Mouse (Mus musculus) large intestine, adult 2 months (tissue): ENCODE results near the gene Ccs. TPM values are rescaled to one million over a fixed set of nuclear protein-coding genes. Genes with fewer than 3 reads are reported as not detected.

Source experiments
- DNase-seq: peaks from one replicate; pipeline ENCODE4 v3.0.0-alpha.2; 2012; ENCODE audit warnings: low read depth, low spot score
- WGBS: fragments of 180-500 bp; shearing (Covaris S2); methylation state at CpG from one replicate; pipeline ENCODE4 v1.1.7; 2018; 5-methylcytosine and 5-hydroxymethylcytosine counted together
- polyA plus RNA-seq: library from polyadenylated mRNA; depleted of rRNA; stranded (reverse); fragments of >200 nt; gene quantifications from 2 replicates; pipeline ENCODE4 v1.2.3, GENCODE M21; 2012; rRNA removed

Gene Ccs
- polyA plus RNA-seq, 1 experiment = 42.6 TPM

GRCm38 (mm10) chr19:4793831-4794422 lies 45.2 kb downstream of the Ccs start, which contains the start of gene Rbm4:
Gene Rbm4, minus strand, starts transcription at chr19:4793901.
- under 1% methylated on average over 31 of the region's 31 CpGs for WGBS
- peak; percentile 100 for DNase-seq

DNA sequence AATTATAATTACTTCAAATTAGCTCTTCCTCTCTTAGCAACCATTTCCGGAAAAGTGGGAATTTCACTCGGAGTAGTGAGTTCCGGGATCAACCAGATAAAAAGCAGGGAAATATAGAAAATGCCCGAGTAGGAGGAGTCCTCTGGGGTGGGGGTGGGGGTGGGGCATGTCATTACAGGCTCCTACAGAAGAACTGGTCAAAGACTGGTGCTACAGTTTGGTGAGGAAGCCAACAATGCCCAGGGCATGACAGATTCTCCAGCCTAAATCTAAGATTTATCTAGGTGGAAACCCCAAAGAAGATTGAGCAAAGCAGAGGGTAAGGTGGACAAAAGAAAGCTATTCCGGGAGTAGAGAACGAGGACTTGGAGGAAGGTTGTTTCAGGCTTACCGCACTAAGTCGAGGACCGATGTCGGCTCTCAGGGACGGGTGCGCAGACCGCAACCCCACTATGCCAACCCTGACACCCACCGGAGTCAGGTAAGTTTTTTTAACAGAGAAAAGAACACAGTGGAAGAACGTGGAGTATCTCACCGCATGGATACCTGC lies 45.8 kb downstream of the Ccs start:
- WGBS = under 1% methylated on average over 16 of the region's 16 CpGs
- DNase-seq = no peak

DNA sequence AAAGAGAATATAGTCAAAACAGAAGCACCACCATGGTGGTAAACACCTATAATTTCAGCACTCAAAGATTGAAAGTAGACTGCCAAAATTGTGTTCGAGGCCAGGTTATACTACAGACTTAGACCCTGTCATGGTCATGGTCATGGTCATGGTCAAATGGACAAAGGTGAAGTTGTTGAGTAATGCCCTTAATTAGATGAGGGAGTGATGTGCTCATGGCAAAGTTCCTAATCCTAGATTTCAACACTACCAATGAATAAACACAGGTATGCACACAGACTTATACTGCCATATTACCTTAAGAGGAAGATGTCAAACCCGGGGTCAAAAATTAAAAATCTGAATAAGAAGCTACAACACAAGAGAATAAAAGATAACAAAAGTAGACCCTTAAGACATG lies 52.8 kb downstream of the Ccs start:
- no peak for DNase-seq
- WGBS = 90% methylated on average over 2 of the region's 2 CpGs

- WGBS = 76% methylated on average over 7 of the region's 7 CpGs
- DNase-seq = no peak
Observed at GRCm38 (mm10) chr19:4785206-4785605, 53.9 kb downstream of the Ccs start.

GRCm38 (mm10) chr19:4782891-4783290 lies 56.2 kb downstream of the Ccs start:
- WGBS = 80% methylated on average over 2 of the region's 2 CpGs
- DNase-seq = no peak

Other genes with a start within 250 kb of the Ccs start
- gene Lrfn4, start 223.7 kb downstream of the Ccs start, polyA plus RNA-seq = 13.8 and 14.3 TPM in 2 replicates
- 94.0 and 102 TPM in 2 replicates for gene Rce1, start 213.7 kb downstream of the Ccs start, polyA plus RNA-seq
- gene Gm960, start 140.7 kb downstream of the Ccs start, polyA plus RNA-seq = 0.29 TPM in 1 of 2 replicates, not detected in the other
- 0.12 and 0.15 TPM in 2 replicates for gene Sptbn2, start 128.2 kb downstream of the Ccs start, polyA plus RNA-seq
- 3.6 and 4.6 TPM in 2 replicates for gene Rbm4b, start 82.8 kb downstream of the Ccs start, polyA plus RNA-seq
- gene Rbm4, start 45.4 kb downstream of the Ccs start, polyA plus RNA-seq = 39.5 and 48.7 TPM in 2 replicates
- gene Gm21992, start 27.7 kb downstream of the Ccs start, polyA plus RNA-seq = 18.5 and 22.6 TPM in 2 replicates
- 39.5 and 48.9 TPM in 2 replicates for gene Rbm14, start 27.7 kb downstream of the Ccs start, polyA plus RNA-seq
- 0.09 and 0.19 TPM in 2 replicates for gene Ccdc87, start within 50 bp of the Ccs start, polyA plus RNA-seq
- gene Ctsf, start 15.8 kb upstream of the Ccs start, polyA plus RNA-seq = 12.1 and 13.7 TPM in 2 replicates
- 0.40 and 0.66 TPM in 2 replicates for gene Actn3, start 38.6 kb upstream of the Ccs start, polyA plus RNA-seq
- gene Zdhhc24, start 39.3 kb upstream of the Ccs start, polyA plus RNA-seq = 14.8 and 20.9 TPM in 2 replicates
- gene Bbs1, start 67.3 kb upstream of the Ccs start, polyA plus RNA-seq = 1.3 and 1.5 TPM in 2 replicates
- 126 and 154 TPM in 2 replicates for gene Dpp3, start 89.0 kb upstream of the Ccs start, polyA plus RNA-seq
- gene Peli3, start 103.8 kb upstream of the Ccs start, polyA plus RNA-seq = 1.1 and 1.5 TPM in 2 replicates
- gene Mrpl11, start 122.8 kb upstream of the Ccs start, polyA plus RNA-seq = 32.3 and 36.2 TPM in 2 replicates
- 1.4 and 1.6 TPM in 2 replicates for gene Npas4, start 151.0 kb upstream of the Ccs start, polyA plus RNA-seq
- gene Slc29a2, start 184.5 kb upstream of the Ccs start, polyA plus RNA-seq = 3.6 and 6.8 TPM in 2 replicates
- 13.6 and 14.7 TPM in 2 replicates for gene B4gat1, start 199.5 kb upstream of the Ccs start, polyA plus RNA-seq
- 0.64 and 0.67 TPM in 2 replicates for gene AC124502.3, start 199.6 kb upstream of the Ccs start, polyA plus RNA-seq
- gene Brms1, start 202.0 kb upstream of the Ccs start, polyA plus RNA-seq = 44.3 and 46.3 TPM in 2 replicates
- gene Rin1, start 211.1 kb upstream of the Ccs start, polyA plus RNA-seq = 3.2 and 7.0 TPM in 2 replicates
- gene Cd248, start 228.7 kb upstream of the Ccs start, polyA plus RNA-seq = 4.1 and 5.4 TPM in 2 replicates
- gene Tmem151a, start 246.2 kb upstream of the Ccs start, polyA plus RNA-seq = 1.8 and 2.0 TPM in 2 replicates
- gene Yif1a, start 249.2 kb upstream of the Ccs start, polyA plus RNA-seq = 224 and 270 TPM in 2 replicates